Mouse (Mus musculus): Measurements from ENCODE around the gene Narf. TPM values are rescaled to one million over a fixed set of nuclear protein-coding genes. Genes with fewer than 3 reads are reported as not detected.

The Narf gene
- total RNA-seq (2023), result 10 to 100 TPM; 45.0 to 45.6 TPM

DNA sequence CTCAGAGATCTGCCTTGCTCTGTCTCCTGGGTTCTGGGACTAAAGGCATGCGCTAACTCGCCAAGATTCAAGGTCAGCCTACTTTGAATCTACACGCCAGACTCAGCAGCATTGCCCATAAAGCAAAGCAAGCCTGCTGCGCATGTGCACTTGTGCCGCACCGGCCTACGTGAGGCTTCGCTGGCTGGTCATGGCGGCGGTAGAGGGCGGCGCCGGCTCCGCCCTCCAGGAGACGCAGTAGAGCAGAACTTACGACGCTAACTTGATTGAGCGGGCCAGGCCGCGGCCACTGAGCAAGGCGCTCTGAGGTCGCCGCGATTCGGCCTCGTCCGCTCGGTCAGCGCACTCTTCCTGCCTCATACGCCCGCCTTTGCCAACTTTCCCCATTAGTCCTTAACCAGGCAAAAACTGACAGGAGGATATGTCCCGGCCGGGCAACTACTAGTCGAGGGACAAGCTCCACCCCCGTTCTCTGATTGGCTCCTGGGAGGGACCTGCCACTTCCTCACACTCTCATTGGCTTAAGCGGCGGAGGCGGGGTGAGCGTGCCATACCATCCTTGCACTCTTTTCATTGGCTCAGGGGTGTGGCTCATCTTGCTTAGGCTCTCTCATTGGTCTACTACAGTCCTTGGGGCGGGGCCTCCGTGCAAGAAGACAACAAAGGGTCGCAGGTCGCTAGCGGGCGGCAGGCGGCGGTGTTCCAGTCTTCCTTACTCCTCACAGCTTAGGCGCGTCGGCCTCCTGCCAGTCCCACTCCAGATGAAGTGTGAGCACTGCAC lies at the start of gene Narf:
TSS of gene Narf (plus strand) at position 690 of the 781 bp plus-strand sequence.

DNA sequence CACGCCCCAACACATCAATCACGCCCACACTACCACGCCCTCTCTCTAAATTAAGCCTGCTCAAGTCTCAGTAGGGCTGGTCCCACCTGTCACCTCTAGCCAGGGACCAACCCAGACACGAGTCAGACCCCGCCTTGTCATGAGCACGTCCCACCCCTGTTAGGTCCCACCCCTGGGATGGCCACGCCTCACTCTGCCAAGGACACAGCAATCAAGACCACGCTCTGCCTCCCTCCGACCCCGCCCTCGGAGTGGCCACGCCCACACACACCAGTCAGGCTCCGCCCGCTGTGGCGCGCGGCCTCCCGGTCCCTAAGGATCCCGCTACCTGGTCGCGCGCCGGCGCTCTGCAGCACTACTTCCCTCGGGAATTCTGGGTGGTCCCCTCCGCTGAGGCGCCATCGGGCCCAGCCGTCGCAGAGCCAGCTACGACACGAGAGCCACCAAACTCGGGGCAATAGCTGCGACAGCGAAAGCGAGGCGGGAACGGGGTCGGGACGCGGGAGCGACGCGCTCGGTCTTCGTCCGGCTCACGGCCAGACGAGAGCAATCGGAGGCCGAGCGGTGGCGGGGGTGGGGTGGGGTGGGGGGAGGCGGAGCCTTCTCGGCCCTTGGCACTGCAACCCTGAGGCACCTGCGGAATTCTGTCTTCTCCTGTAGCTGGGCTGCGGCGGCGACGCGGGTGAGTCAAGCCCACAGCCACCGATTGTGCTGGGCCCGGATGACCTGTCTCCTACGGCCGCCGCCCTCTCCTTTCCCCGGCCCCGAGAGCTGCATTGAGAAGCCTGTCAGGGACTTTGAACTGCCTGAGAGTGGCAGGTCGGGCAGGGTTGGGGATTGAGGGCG lies 32.7 kb upstream of the Narf start, which contains the start of the genes Hexdc and Ogfod3:
TSS of gene Hexdc (plus strand) at position 273 of the 846 bp plus-strand sequence.
TSS of gene Ogfod3 (minus strand) at position 551 of the 846 bp plus-strand sequence.

GRCm38 (mm10) chr11:121229018-121229439 lies 8.0 kb upstream of the Narf start, which contains the start of gene Cybc1:
TSS of gene Cybc1 (minus strand) at chr11:121229322.

GRCm38 (mm10) chr11:121259160-121260100 lies 22.4 kb downstream of the Narf start, which contains the start of gene Foxk2:
TSS of gene Foxk2 (plus strand) at chr11:121259990.

Other genes with a start within 250 kb of the Narf start
- gene Csnk1d, start 245.9 kb upstream of the Narf start, total RNA-seq (2023), result 10 to 100 TPM; 84.9 to 91.3 TPM
- gene Cd7, start 197.8 kb upstream of the Narf start, total RNA-seq (2023), result 1 to 10 TPM; 1.7 to 2.5 TPM
- gene Sectm1b, start 173.7 kb upstream of the Narf start, total RNA-seq (2023), result not detected
- gene Sectm1a, start 156.0 kb upstream of the Narf start, total RNA-seq (2023), result under 1 TPM in 1 of 2 experiments, not detected in 1; 0.44 TPM
- not detected for gene Tex19.2, start 118.6 kb upstream of the Narf start, total RNA-seq (2023)
- not detected for gene Tex19.1, start 91.1 kb upstream of the Narf start, total RNA-seq (2023)
- gene Uts2r, start 77.0 kb upstream of the Narf start, total RNA-seq (2023), result not detected
- gene Hexdc, start 32.8 kb upstream of the Narf start, total RNA-seq (2023), result 1 to 10 TPM; 3.3 to 3.5 TPM
- 1 to 10 TPM; 4.1 to 4.6 TPM for gene Ogfod3, start 32.5 kb upstream of the Narf start, total RNA-seq (2023)
- gene Cybc1, start 7.9 kb upstream of the Narf start, total RNA-seq (2023), result 10 to 100 TPM; 62.2 to 63.1 TPM
- 10 to 100 TPM; 26.5 to 26.9 TPM for gene Foxk2, start 22.7 kb downstream of the Narf start, total RNA-seq (2023)
- gene Wdr45b, start 117.2 kb downstream of the Narf start, total RNA-seq (2023), result 10 to 100 TPM; 54.7 to 61.4 TPM
- gene Rab40b, start 151.0 kb downstream of the Narf start, total RNA-seq (2023), result not detected
- 10 to 100 TPM in 1 of 2 experiments, 1 to 10 TPM in 1; 8.7 to 11.9 TPM for gene Fn3krp, start 184.1 kb downstream of the Narf start, total RNA-seq (2023)
- gene Fn3k, start 197.7 kb downstream of the Narf start, total RNA-seq (2023), result 1 to 10 TPM; 3.5 to 4.1 TPM
- 10 to 100 TPM; 25.5 to 26.3 TPM for gene Tbcd, start 214.7 kb downstream of the Narf start, total RNA-seq (2023)

All from neutrophil, adult 83 days (primary cell).